Mouse (Mus musculus) olfactory bulb, adult 2 months (tissue): ENCODE results near the gene Snx30.

Experiments used
- CTCF ChIP-seq: fragments of 200-500 bp; IDR thresholded peaks from 2 replicates; pipeline ENCODE4 v1.5.1; 2012; ENCODE audit warnings: low read depth, mild to moderate bottlenecking, low read length, moderate library complexity; ENCODE audit not compliant: insufficient read depth
- POLR2A ChIP-seq: fragments of 200-500 bp; IDR thresholded peaks from 2 replicates; pipeline ENCODE4 v1.6.1; 2012; ENCODE audit warnings: mild to moderate bottlenecking, low read depth, low read length, moderate library complexity; ENCODE audit not compliant: insufficient read depth

- TF ChIP-seq POLR2A: no peak
- no peak for TF ChIP-seq CTCF
These were observed 10.4 kb downstream of the Snx30 start for GRCm38 (mm10) chr4:59816016-59816415.
